Mouse (Mus musculus): Measurements from ENCODE around the gene Notch3. TPM values are rescaled to one million over a fixed set of nuclear protein-coding genes. Genes with fewer than 3 reads are reported as not detected.

Gene Notch3
- polyA plus RNA-seq, 2 experiments: 0.22 to 0.66 TPM

DNA sequence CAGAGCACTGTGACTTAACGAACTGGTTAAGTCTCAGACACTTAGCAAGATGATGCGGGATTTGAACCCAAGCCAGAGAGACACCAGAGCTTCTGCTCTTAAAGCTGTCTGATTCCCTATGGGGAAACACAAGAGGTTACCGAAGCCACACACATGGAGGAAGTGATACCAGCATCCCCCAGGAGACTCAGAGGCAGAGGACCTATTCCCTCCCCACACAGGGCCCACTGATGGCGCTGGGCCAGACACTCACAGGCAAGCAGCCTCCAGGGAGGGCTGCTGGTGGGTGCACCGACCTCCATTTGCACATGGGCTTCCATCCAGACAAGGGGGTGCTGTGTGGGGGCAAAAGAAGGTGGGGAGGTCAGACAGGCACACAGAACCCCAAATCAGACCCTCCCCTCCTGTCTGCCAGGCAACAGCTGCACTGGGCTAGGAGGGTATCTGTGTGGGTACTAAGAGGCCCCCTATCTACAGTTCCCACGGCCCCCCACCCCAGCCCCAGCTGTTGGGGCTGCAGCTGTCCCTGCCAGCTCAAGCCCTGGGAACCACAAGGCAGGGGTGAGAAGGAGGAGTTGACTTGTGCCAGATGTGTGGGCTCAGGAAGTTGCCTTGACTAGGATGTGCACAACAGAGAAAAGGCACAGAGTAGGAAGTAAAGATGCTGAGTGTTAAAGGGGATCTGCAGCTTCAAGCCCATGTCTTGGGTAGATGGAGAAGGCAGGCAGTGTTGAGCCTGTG lies 2.6 kb downstream of the Notch3 start:
- H3K4me2 ChIP-seq (ENCODE audit: low read depth): no peak overlapping the region

DNA sequence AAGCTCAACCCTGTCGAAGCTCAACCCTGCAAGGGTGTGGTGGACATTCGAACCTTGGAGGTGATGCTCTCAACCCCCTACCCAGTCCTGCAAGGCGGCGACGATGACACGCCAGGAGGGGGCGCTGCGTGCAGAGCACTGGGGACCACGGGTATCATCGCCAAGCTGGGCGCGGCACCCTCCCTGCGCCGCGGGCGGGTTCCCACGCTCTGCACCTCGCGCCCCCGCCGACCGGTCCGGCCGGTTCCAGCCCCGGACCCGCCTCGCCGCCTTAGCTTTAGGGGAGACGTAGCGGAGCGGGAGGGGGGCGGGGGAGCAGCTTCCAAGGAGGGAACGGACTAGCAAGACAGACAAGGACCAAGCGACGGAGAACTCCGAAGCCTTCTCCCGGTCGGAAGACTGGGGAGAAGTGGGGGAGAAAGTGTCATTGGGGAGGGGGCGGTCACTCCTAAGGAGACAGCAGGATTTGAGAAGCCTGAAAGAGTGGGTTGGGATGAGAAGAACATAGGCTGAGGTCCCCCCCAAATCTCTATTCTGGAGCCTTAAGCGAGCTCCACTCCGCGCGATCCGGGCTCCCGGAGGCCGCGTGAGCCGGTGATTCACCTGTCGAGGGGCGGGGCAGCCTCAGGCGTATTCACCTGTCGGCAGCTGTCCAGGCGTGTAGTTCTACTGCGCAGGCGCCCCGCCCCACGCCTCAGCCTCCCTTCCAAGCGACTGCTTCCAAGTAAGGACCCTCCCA lies 4.4 kb downstream of the Notch3 start:
- H3K27me3 ChIP-seq (ENCODE audit: control insufficient read depth, insufficient read depth, low read length): peaks cover 60% of the 10 kb centered on the region
- 5% methylated on average over 55 of the region's 58 CpGs for WGBS (ENCODE audit: insufficient replicate concordance)
- TF ChIP-seq CTCF (IDR thresholded peaks at IDR 0.05; ENCODE audit: low read depth) (peak; percentile 75), EP300 (IDR thresholded peaks at IDR 0.05; ENCODE audit: low read depth) (no peak)
- peak overlapping the region; percentile 55 for H3K4me2 ChIP-seq (ENCODE audit: low read depth)
- no peaks in the 10 kb centered on the region for H3K9me3 ChIP-seq (ENCODE audit: control insufficient read depth, low read length)
- H3K4me3 ChIP-seq (ENCODE audit: insufficient read depth in 1 of 2, low read depth in 2 of 2, low read length in 2 of 2): peak overlapping the region; percentile 10 to 32; a peak in 3 of 4 replicates
- ATAC-seq (ENCODE audit: insufficient read depth) (no peak), DNase-seq (ENCODE audit: low read depth in 3 of 3, low spot score in 3 of 3) (no peak)
- H3K9ac ChIP-seq (replicated peaks): no peak overlapping the region
- H3K4me1 ChIP-seq (replicated peaks; ENCODE audit: control insufficient read depth in 2 of 2, insufficient read depth in 2 of 2, low read length in 1 of 2): no peaks in the 10 kb centered on the region; a peak in 1 of 4 replicates
- H3K36me3 ChIP-seq (replicated peaks; ENCODE audit: control insufficient read depth, insufficient read depth, low read depth): no peaks in the 10 kb centered on the region
- no peak overlapping the region for H3K27ac ChIP-seq

More for the DNA sequence above, 2.6 kb downstream of the Notch3 start:
- Histone ChIP-seq H3K27ac (no peak overlapping the region), H3K9ac (replicated peaks) (no peak overlapping the region), H3K4me1 (replicated peaks; ENCODE audit: control insufficient read depth in 2 of 2, insufficient read depth in 2 of 2, low read length in 1 of 2) (peaks cover 0 to 2% of the 10 kb centered on the region in 2 experiments; a peak in 2 of 4 replicates), H3K36me3 (replicated peaks; ENCODE audit: control insufficient read depth, insufficient read depth, low read depth) (no peaks in the 10 kb centered on the region), H3K27me3 (ENCODE audit: control insufficient read depth, insufficient read depth, low read length) (peaks cover 62% of the 10 kb centered on the region), H3K4me3 (ENCODE audit: insufficient read depth in 1 of 2, low read depth in 2 of 2, low read length in 2 of 2) (no peak overlapping the region), H3K9me3 (ENCODE audit: control insufficient read depth, low read length) (no peaks in the 10 kb centered on the region)
- ATAC-seq (ENCODE audit: insufficient read depth) (no peak), DNase-seq (ENCODE audit: low read depth in 3 of 3, low spot score in 3 of 3) (no peak)
- WGBS (ENCODE audit: insufficient replicate concordance): 36% methylated on average over 6 of the region's 6 CpGs
- TF ChIP-seq EP300 (IDR thresholded peaks at IDR 0.05; ENCODE audit: low read depth) (no peak), CTCF (IDR thresholded peaks at IDR 0.05; ENCODE audit: low read depth) (no peak)

DNA sequence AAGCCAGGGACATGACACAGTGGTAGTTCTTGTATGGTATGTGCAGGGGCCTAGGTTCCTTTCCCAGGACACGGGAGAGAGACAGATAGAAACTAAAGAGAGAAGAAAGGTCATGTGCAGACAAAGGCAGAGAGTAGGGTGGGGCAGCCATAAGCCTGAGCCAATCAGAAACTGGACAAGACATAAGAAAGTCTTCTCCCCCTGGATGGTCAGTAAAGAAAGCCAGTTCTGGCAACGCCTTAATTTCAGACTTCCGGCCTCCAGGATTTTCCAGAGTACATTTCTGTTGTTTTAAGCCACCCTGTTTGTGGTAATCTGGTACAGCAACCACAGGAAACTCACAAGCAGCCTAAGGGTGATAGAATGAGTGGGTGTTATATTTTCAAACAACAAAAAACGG lies 5.8 kb downstream of the Notch3 start:
- no peak overlapping the region for H3K9ac ChIP-seq (replicated peaks)
- WGBS (ENCODE audit: insufficient replicate concordance): 54% methylated on average over 4 of the region's 4 CpGs
- no peak overlapping the region for H3K4me3 ChIP-seq (ENCODE audit: insufficient read depth in 1 of 2, low read depth in 2 of 2, low read length in 2 of 2)
- no peaks in the 10 kb centered on the region for H3K9me3 ChIP-seq (ENCODE audit: control insufficient read depth, low read length)
- no peak overlapping the region for H3K27ac ChIP-seq
- DNase-seq (ENCODE audit: low read depth in 3 of 3, low spot score in 3 of 3): no peak
- H3K4me2 ChIP-seq (ENCODE audit: low read depth): no peak overlapping the region
- ATAC-seq (ENCODE audit: insufficient read depth): no peak
- no peaks in the 10 kb centered on the region for H3K36me3 ChIP-seq (replicated peaks; ENCODE audit: control insufficient read depth, insufficient read depth, low read depth)
- peaks cover 48% of the 10 kb centered on the region for H3K27me3 ChIP-seq (ENCODE audit: control insufficient read depth, insufficient read depth, low read length)
- H3K4me1 ChIP-seq (replicated peaks; ENCODE audit: control insufficient read depth in 2 of 2, insufficient read depth in 2 of 2, low read length in 1 of 2): no peaks in the 10 kb centered on the region; a peak in 1 of 4 replicates
- TF ChIP-seq EP300 (IDR thresholded peaks at IDR 0.05; ENCODE audit: low read depth) (no peak), CTCF (IDR thresholded peaks at IDR 0.05; ENCODE audit: low read depth) (no peak)

DNA sequence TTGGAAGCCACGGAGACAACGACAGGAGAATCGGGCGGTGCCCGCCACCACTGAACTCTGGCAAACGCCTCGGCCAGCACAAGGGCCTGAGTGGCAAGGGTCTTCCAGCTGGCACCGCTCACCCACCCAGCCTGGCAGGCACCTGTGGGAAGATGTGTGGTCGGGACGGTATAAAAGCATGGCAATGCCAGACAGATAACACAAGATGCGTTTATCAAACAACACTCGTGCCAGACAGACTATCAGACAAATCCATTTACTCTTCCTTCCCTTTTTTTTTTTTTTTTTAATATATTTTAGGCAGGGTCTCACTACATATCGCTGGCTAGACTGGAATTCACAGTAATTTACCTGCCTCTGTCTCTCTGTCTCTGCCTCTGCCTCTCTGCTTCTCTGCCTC lies 7.8 kb downstream of the Notch3 start:
- peaks cover 33% of the 10 kb centered on the region for H3K27me3 ChIP-seq (ENCODE audit: control insufficient read depth, insufficient read depth, low read length)
- WGBS (ENCODE audit: insufficient replicate concordance): 45% methylated on average over 13 of the region's 13 CpGs
- no peaks in the 10 kb centered on the region for H3K9me3 ChIP-seq (ENCODE audit: control insufficient read depth, low read length)
- H3K9ac ChIP-seq (replicated peaks): no peak overlapping the region
- DNase-seq (ENCODE audit: low read depth in 3 of 3, low spot score in 3 of 3) (no peak), ATAC-seq (ENCODE audit: insufficient read depth) (no peak)
- no peaks in the 10 kb centered on the region for H3K4me1 ChIP-seq (replicated peaks; ENCODE audit: control insufficient read depth in 2 of 2, insufficient read depth in 2 of 2, low read length in 1 of 2)
- H3K27ac ChIP-seq: no peak overlapping the region
- no peak overlapping the region for H3K4me2 ChIP-seq (ENCODE audit: low read depth)
- no peak for TF ChIP-seq CTCF (IDR thresholded peaks at IDR 0.05; ENCODE audit: low read depth)
- TF ChIP-seq EP300 (IDR thresholded peaks at IDR 0.05; ENCODE audit: low read depth): no peak
- H3K36me3 ChIP-seq (replicated peaks; ENCODE audit: control insufficient read depth, insufficient read depth, low read depth): no peaks in the 10 kb centered on the region
- no peak overlapping the region for H3K4me3 ChIP-seq (ENCODE audit: insufficient read depth in 1 of 2, low read depth in 2 of 2, low read length in 2 of 2)

DNA sequence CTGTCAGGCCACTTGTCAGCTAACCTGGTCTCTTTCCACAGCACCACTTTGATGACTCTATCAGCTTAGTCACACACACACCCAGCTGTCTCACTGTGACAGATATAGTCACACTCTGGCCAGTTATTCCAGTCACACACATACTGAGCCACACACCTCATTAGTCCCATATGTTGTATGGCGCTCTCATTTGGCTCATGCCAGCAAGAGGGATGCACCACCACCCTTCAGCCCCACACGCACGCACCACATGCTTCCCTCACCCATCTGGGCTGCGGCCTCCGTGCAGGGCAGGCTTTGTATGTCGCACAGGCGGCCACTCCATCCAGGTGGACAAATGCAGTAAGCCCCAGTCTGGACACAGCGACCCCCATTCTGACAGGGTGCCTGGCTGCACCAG lies 19.9 kb downstream of the Notch3 start:
- Histone ChIP-seq H3K4me3 (ENCODE audit: insufficient read depth in 1 of 2, low read depth in 2 of 2, low read length in 2 of 2) (no peak overlapping the region), H3K9ac (replicated peaks) (no peak overlapping the region), H3K27me3 (ENCODE audit: control insufficient read depth, insufficient read depth, low read length) (no peaks in the 10 kb centered on the region), H3K27ac (no peak overlapping the region), H3K36me3 (replicated peaks; ENCODE audit: control insufficient read depth, insufficient read depth, low read depth) (no peaks in the 10 kb centered on the region), H3K4me2 (ENCODE audit: low read depth) (no peak overlapping the region), H3K4me1 (replicated peaks; ENCODE audit: control insufficient read depth in 2 of 2, insufficient read depth in 2 of 2, low read length in 1 of 2) (no peaks in the 10 kb centered on the region), H3K9me3 (ENCODE audit: control insufficient read depth, low read length) (no peaks in the 10 kb centered on the region)
- DNase-seq (ENCODE audit: low read depth in 3 of 3, low spot score in 3 of 3) (no peak), ATAC-seq (ENCODE audit: insufficient read depth) (no peak)
- WGBS (ENCODE audit: insufficient replicate concordance): 77% methylated on average over 8 of the region's 8 CpGs
- TF ChIP-seq CTCF (IDR thresholded peaks at IDR 0.05; ENCODE audit: low read depth) (no peak), EP300 (IDR thresholded peaks at IDR 0.05; ENCODE audit: low read depth) (no peak)
